Mouse (Mus musculus): ENCODE measurements around the gene 4933407L21Rik.

4933407L21Rik gene

GRCm38 (mm10) chr1:85916830-85917450, 11.3 kb upstream of the 4933407L21Rik start:
- DNase-seq (ENCODE audit: extremely low read depth, low read depth): no peak

GRCm38 (mm10) chr1:85919621-85920020, 8.7 kb upstream of the 4933407L21Rik start:
- DNase-seq (ENCODE audit: extremely low read depth, low read depth): no peak

GRCm38 (mm10) chr1:85921725-85922124, 6.6 kb upstream of the 4933407L21Rik start:
- no peak for DNase-seq (ENCODE audit: extremely low read depth, low read depth)

GRCm38 (mm10) chr1:85922127-85922864, 6.0 kb upstream of the 4933407L21Rik start:
- DNase-seq (ENCODE audit: extremely low read depth, low read depth): no peak

- DNase-seq (ENCODE audit: extremely low read depth, low read depth): no peak
Measured at GRCm38 (mm10) chr1:85922865-85923211, 5.4 kb upstream of the 4933407L21Rik start.

GRCm38 (mm10) chr1:85925183-85925582, 3.1 kb upstream of the 4933407L21Rik start:
- DNase-seq (ENCODE audit: extremely low read depth, low read depth): no peak

- DNase-seq (ENCODE audit: extremely low read depth, low read depth): no peak
Measured at GRCm38 (mm10) chr1:85928688-85929065, 394 bp downstream of the 4933407L21Rik start.

- DNase-seq (ENCODE audit: extremely low read depth, low read depth): no peak
Measured at GRCm38 (mm10) chr1:85929406-85929805, 1.1 kb downstream of the 4933407L21Rik start.

- DNase-seq (ENCODE audit: extremely low read depth, low read depth): no peak
Measured at GRCm38 (mm10) chr1:85931170-85931569, 2.9 kb downstream of the 4933407L21Rik start.

GRCm38 (mm10) chr1:85933226-85933625, 4.9 kb downstream of the 4933407L21Rik start:
- no peak for DNase-seq (ENCODE audit: extremely low read depth, low read depth)

- no peak for DNase-seq (ENCODE audit: extremely low read depth, low read depth)
Measured at GRCm38 (mm10) chr1:85933631-85934465, 5.6 kb downstream of the 4933407L21Rik start.

GRCm38 (mm10) chr1:85934560-85934959, 6.3 kb downstream of the 4933407L21Rik start:
- DNase-seq (ENCODE audit: extremely low read depth, low read depth): no peak

- peak; percentile 26 for DNase-seq (ENCODE audit: extremely low read depth, low read depth)
Measured at GRCm38 (mm10) chr1:85935148-85935852, 7.0 kb downstream of the 4933407L21Rik start.

- no peak for DNase-seq (ENCODE audit: extremely low read depth, low read depth)
Measured at GRCm38 (mm10) chr1:85936265-85936664, 8.0 kb downstream of the 4933407L21Rik start.

GRCm38 (mm10) chr1:85937323-85937722, 9.0 kb downstream of the 4933407L21Rik start:
- DNase-seq (ENCODE audit: extremely low read depth, low read depth): no peak

- DNase-seq (ENCODE audit: extremely low read depth, low read depth): no peak
Measured at GRCm38 (mm10) chr1:85942318-85942717, 14.0 kb downstream of the 4933407L21Rik start.

GRCm38 (mm10) chr1:85949085-85949684, 20.9 kb downstream of the 4933407L21Rik start:
- DNase-seq (ENCODE audit: extremely low read depth, low read depth): no peak

- DNase-seq (ENCODE audit: extremely low read depth, low read depth): no peak
Measured at GRCm38 (mm10) chr1:85955150-85955549, 26.9 kb downstream of the 4933407L21Rik start.

- peak; percentile 51 for DNase-seq (ENCODE audit: extremely low read depth, low read depth)
Measured at GRCm38 (mm10) chr1:85957290-85957689, 29.0 kb downstream of the 4933407L21Rik start.

GRCm38 (mm10) chr1:85957942-85958619, 29.8 kb downstream of the 4933407L21Rik start:
- DNase-seq (ENCODE audit: extremely low read depth, low read depth): no peak

Measured in MEL-GATA-1-ER (cell line).